In the genomic region with DNA sequence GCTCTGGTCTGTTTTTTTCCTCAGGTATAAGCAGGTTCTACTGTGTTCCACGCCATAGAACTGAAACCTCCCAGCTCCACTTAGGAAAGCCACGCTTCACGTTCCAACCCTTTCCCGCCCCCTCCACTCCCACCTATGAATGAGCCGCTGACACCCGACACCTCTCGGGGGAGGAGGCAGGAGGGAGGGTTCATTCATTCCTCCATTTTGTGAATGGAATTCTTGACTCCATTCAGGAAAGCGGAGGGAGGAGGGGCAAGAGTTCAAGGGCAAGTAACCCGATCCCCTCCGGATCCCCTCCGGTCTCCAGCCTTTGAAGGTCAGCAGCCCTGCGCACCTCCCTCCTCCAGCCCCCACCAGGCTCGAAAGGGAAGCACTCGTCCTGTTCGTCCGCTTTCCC, we compare ENCODE assay signal across 8 mouse cellular contexts. TPM values are rescaled to one million over a fixed set of nuclear protein-coding genes. Genes with fewer than 3 reads are reported as not detected.
DNase-seq lines count a peak whose midpoint lies in the region; ATAC-seq and TF ChIP-seq lines count a peak whose summit lies in the region.

No protein-coding gene starts in this region.

- H3K9me3 ChIP-seq in forebrain, embryonic 11.5 days (ENCODE audit: control insufficient read depth, low read length) = no peaks in the 10 kb centered on the region
- H3K9me3 ChIP-seq in hindbrain, embryonic 12.5 days (replicated peaks) = no peaks in the 10 kb centered on the region
- no peaks in the 10 kb centered on the region for H3K9me3 ChIP-seq in limb, embryonic 14.5 days (ENCODE audit: control insufficient read depth, low read length)
- H3K9me3 ChIP-seq in midbrain, embryonic 16.5 days (replicated peaks; ENCODE audit: control insufficient read depth, low read length, poor library complexity, severe bottlenecking) = no peaks in the 10 kb centered on the region

- H3K4me2 ChIP-seq in forebrain, embryonic 11.5 days (ENCODE audit: low read depth, low read length, severe bottlenecking) = peak overlapping the region; percentile 35
- H3K4me2 ChIP-seq in hindbrain, embryonic 12.5 days (replicated peaks) = peak overlapping the region; percentile 44
- H3K4me2 ChIP-seq in limb, embryonic 14.5 days (replicated peaks; ENCODE audit: low read depth, low read length, severe bottlenecking) = peak overlapping the region; percentile 56
- peak overlapping the region; percentile 56 for H3K4me2 ChIP-seq in midbrain, embryonic 16.5 days (ENCODE audit: low read length)

- peak; percentile 77 for ATAC-seq in forebrain, embryonic 11.5 days (replicated peaks; ENCODE audit: low FRiP score)
- peak; percentile 43; the same call in 1 of the 2 replicates for ATAC-seq in hindbrain, embryonic 12.5 days (ENCODE audit: low FRiP score)
- peak; percentile 91 for ATAC-seq in limb, embryonic 14.5 days (ENCODE audit: low FRiP score, low read depth)
- ATAC-seq in midbrain, embryonic 16.5 days = peak; percentile 70; the same call in 1 of the 2 replicates

- H3K36me3 ChIP-seq in forebrain, embryonic 11.5 days (ENCODE audit: control insufficient read depth, insufficient read depth, low read length) = no peaks in the 10 kb centered on the region; the same call in 1 of the 2 replicates
- H3K36me3 ChIP-seq in hindbrain, embryonic 12.5 days = peaks cover 22% of the 10 kb centered on the region
- H3K36me3 ChIP-seq in limb, embryonic 14.5 days (ENCODE audit: control insufficient read depth, insufficient read depth, low read length) = peaks cover 13% of the 10 kb centered on the region
- H3K36me3 ChIP-seq in midbrain, embryonic 16.5 days (ENCODE audit: control insufficient read depth, insufficient read depth, low read length) = peaks cover 15% of the 10 kb centered on the region; the same call in 1 of the 2 replicates

- peaks cover 6% of the 10 kb centered on the region; the same call in 1 of the 2 replicates for H3K4me1 ChIP-seq in forebrain, embryonic 11.5 days (replicated peaks; ENCODE audit: control insufficient read depth, insufficient read depth, low read length)
- H3K4me1 ChIP-seq in hindbrain, embryonic 12.5 days = peaks cover 11% of the 10 kb centered on the region
- peaks cover 5% of the 10 kb centered on the region for H3K4me1 ChIP-seq in limb, embryonic 14.5 days (ENCODE audit: control insufficient read depth, insufficient read depth, low read length)
- H3K4me1 ChIP-seq in midbrain, embryonic 16.5 days (ENCODE audit: control insufficient read depth, insufficient read depth, low read length) = peaks cover 10% of the 10 kb centered on the region

- WGBS in forebrain, embryonic 11.5 days = under 1% methylated on average over 16 of the region's 16 CpGs
- 1% methylated on average over 16 of the region's 16 CpGs for WGBS in hindbrain, embryonic 12.5 days
- WGBS in limb, embryonic 14.5 days = 0% methylated on average over 14 of the region's 16 CpGs
- 0% methylated on average over 16 of the region's 16 CpGs for WGBS in midbrain, embryonic 16.5 days

- DNase-seq in left cerebral cortex, adult 2 months (ENCODE audit: extremely low spot score in 1 of 2, low spot score in 2 of 2) = no peak
- no peak for DNase-seq in left cerebral cortex, adult 8-10 months (ENCODE audit: low spot score in 2 of 2)
- peak; percentile 90 for DNase-seq in forebrain, embryonic 11.5 days (ENCODE audit: low spot score)
- DNase-seq in limb, embryonic 14.5 days (ENCODE audit: low spot score) = peak; percentile 90
- no peak for DNase-seq in right cerebral cortex, adult 18-20 months
- no peak for DNase-seq in thymus, postnatal 14 days

- TF ChIP-seq CTCF in left cerebral cortex, adult 2 months (IDR thresholded peaks at IDR 0.05) = no peak

- H3K9ac ChIP-seq in forebrain, embryonic 11.5 days (ENCODE audit: low read length) = no peak overlapping the region
- no peak overlapping the region for H3K9ac ChIP-seq in hindbrain, embryonic 12.5 days
- H3K9ac ChIP-seq in limb, embryonic 14.5 days (ENCODE audit: low read depth, low read length, severe bottlenecking) = peak overlapping the region; percentile 45; the same call in 1 of the 2 replicates
- peak overlapping the region; percentile 37; the same call in 1 of the 2 replicates for H3K9ac ChIP-seq in midbrain, embryonic 16.5 days (ENCODE audit: low read depth, low read length)

- H3K27me3 ChIP-seq in forebrain, embryonic 11.5 days (ENCODE audit: control insufficient read depth, insufficient read depth, low read length) = peaks cover 15% of the 10 kb centered on the region
- peaks cover 66% of the 10 kb centered on the region for H3K27me3 ChIP-seq in hindbrain, embryonic 12.5 days
- H3K27me3 ChIP-seq in limb, embryonic 14.5 days (ENCODE audit: control insufficient read depth, insufficient read depth, low read length) = no peaks in the 10 kb centered on the region
- peaks cover 12% of the 10 kb centered on the region for H3K27me3 ChIP-seq in midbrain, embryonic 16.5 days (ENCODE audit: control insufficient read depth, insufficient read depth, low read depth, low read length)

- intact Hi-C loops in left cerebral cortex, adult 2 months (cut with DNase I) = no loop called here

- TF ChIP-seq POLR2A in limb, embryonic 14.5 days (IDR thresholded peaks at IDR 0.05; ENCODE audit: borderline replicate concordance, extremely low read depth, insufficient read depth, insufficient read length) = no peak

- H3K4me3 ChIP-seq in left cerebral cortex, adult 2 months = peak overlapping the region; percentile 11
- no peak overlapping the region for H3K4me3 ChIP-seq in forebrain, embryonic 11.5 days (ENCODE audit: low read depth, low read length)
- H3K4me3 ChIP-seq in hindbrain, embryonic 12.5 days = no peak overlapping the region
- H3K4me3 ChIP-seq in limb, embryonic 14.5 days (replicated peaks; ENCODE audit: low read length) = peak overlapping the region; percentile 33
- peak overlapping the region; percentile 25 for H3K4me3 ChIP-seq in midbrain, embryonic 16.5 days (ENCODE audit: low read depth, low read length)

- no peak overlapping the region for H3K27ac ChIP-seq in left cerebral cortex, adult 2 months
- no peak overlapping the region for H3K27ac ChIP-seq in forebrain, embryonic 11.5 days (ENCODE audit: low read depth, low read length)
- no peak overlapping the region for H3K27ac ChIP-seq in hindbrain, embryonic 12.5 days
- H3K27ac ChIP-seq in limb, embryonic 14.5 days (replicated peaks; ENCODE audit: low read depth, low read length) = no peak overlapping the region
- H3K27ac ChIP-seq in midbrain, embryonic 16.5 days (ENCODE audit: low read length) = no peak overlapping the region

RNA-seq across cellular contexts. Expression of a gene that starts 12.7 kb away (rescaled TPM):
- total RNA-seq in left cerebral cortex, adult 2 months (2021) = 10 to 100 TPM; 14.1 to 18.6 TPM
- total RNA-seq in left cerebral cortex, adult 8-10 months (2022) = 10 to 100 TPM; 10.2 to 13.5 (median 11.1) TPM
- polyA plus RNA-seq in forebrain, embryonic 11.5 days (2014; fragmentation: Nextera tagmentation; extraction: Ambion mirVana) = 7.6 and 10.4 TPM in 2 replicates
- 8.2 and 8.4 TPM in 2 replicates for polyA plus RNA-seq in hindbrain, embryonic 12.5 days (2016; fragmentation: Nextera tagmentation; extraction: Ambion mirVana)
- polyA plus RNA-seq in limb, embryonic 14.5 days (2012; rRNA removed) = 24.2 and 31.6 TPM in 2 replicates
- 9.4 and 11.7 TPM in 2 replicates for polyA plus RNA-seq in limb, embryonic 14.5 days (2014; fragmentation: Nextera tagmentation; extraction: Ambion mirVana)
- polyA plus RNA-seq in midbrain, embryonic 16.5 days (2015; fragmentation: Nextera tagmentation; extraction: Ambion mirVana) = 7.5 and 9.8 TPM in 2 replicates

RNA-seq across cellular contexts. Expression of a gene that starts 39.7 kb away (rescaled TPM):
- 10 to 100 TPM; 36.8 to 39.3 TPM for total RNA-seq in left cerebral cortex, adult 2 months (2021)
- 10 to 100 TPM; 30.7 to 36.4 (median 32.0) TPM for total RNA-seq in left cerebral cortex, adult 8-10 months (2022)
- polyA plus RNA-seq in forebrain, embryonic 11.5 days (2014; fragmentation: Nextera tagmentation; extraction: Ambion mirVana) = 43.6 and 46.4 TPM in 2 replicates
- polyA plus RNA-seq in hindbrain, embryonic 12.5 days (2016; fragmentation: Nextera tagmentation; extraction: Ambion mirVana) = 41.8 and 50.0 TPM in 2 replicates
- 25.0 and 27.0 TPM in 2 replicates for polyA plus RNA-seq in limb, embryonic 14.5 days (2012; rRNA removed)
- 29.2 and 33.7 TPM in 2 replicates for polyA plus RNA-seq in limb, embryonic 14.5 days (2014; fragmentation: Nextera tagmentation; extraction: Ambion mirVana)
- polyA plus RNA-seq in midbrain, embryonic 16.5 days (2015; fragmentation: Nextera tagmentation; extraction: Ambion mirVana) = 32.0 and 34.3 TPM in 2 replicates

Comparison
In these comparisons a context has a peak if more than half of its experiments do, and no peak if none do; other contexts are left out.
1. DNase-seq: peak in forebrain, embryonic 11.5 days (single experiment) and limb, embryonic 14.5 days (single experiment); none in left cerebral cortex, adult 2 months (0 of 2), left cerebral cortex, adult 8-10 months (0 of 2), right cerebral cortex, adult 18-20 months (single experiment) and thymus, postnatal 14 days (single experiment).
2. H3K4me3 ChIP-seq: peak in left cerebral cortex, adult 2 months (single experiment), limb, embryonic 14.5 days (single experiment) and midbrain, embryonic 16.5 days (single experiment); none in forebrain, embryonic 11.5 days (single experiment) and hindbrain, embryonic 12.5 days (single experiment).
3. H3K9ac ChIP-seq: peak in limb, embryonic 14.5 days (single experiment) and midbrain, embryonic 16.5 days (single experiment); none in forebrain, embryonic 11.5 days (single experiment) and hindbrain, embryonic 12.5 days (single experiment).
4. Peak in every context shown above with its lines, with median percentiles within 50 percentile points of each other: ATAC-seq and H3K4me2 ChIP-seq.